Mouse (Mus musculus) liver, adult 2 months (tissue): ENCODE results near the gene Gng4.

Source experiments
- CTCF ChIP-seq: fragments of 200-500 bp; IDR thresholded peaks from 2 replicates; pipeline ENCODE4 v1.5.1; 2011; ENCODE audit warnings: low read depth, low read length, control low read depth
- POLR2A ChIP-seq: fragments of 200-500 bp; IDR thresholded peaks from 2 replicates; pipeline ENCODE4 v1.6.1; 2011; ENCODE audit warnings: low read length, control low read depth; ENCODE audit not compliant: insufficient read depth; ENCODE audit errors: extremely low read depth

GRCm38 (mm10) chr13:13818696-13819095 is 34.8 kb downstream of the Gng4 start:
- TF ChIP-seq POLR2A (no peak), CTCF (no peak)
